Comparison of ENCODE assay signal across 10 mouse cellular contexts in the genomic region with DNA sequence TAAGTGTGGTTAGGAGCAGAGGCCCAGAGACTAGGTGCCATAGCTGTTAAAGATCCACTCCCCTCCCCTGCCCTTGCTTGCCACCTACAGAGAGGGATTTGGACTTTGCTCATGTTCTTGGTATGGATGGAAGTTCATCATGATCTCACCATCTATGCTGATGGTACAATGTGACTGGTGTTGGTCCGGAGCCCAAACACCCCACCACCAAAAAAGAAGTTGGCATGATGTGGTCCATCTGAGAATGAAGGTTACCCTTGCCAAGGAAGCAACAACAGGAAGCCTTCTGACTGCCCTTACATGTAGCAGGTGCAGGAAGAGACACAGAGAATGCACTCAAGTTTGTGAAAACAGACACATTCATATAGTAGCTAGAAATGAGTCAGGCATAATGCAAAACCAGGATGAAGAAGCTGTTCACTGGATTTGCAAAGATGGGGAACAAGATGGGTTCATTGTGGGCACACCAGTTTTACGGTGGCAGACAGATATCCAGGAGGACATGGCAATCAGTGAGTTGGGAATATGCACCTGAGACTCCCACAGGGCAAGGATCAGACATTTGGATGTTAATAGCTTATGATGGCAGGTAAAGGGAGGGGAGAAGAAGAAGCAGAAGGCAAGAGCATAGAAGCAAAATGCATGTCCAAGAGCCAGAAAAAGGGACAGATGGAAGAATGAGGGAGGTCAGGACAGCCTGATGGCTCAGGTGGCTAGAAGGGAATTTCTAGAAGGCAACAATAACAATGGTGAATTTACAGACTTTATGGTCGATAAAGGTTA.
"Had no signal": no experiment of that assay in that cellular context is flagged by ENCODE, and none has a peak within 500 bp of the region (broad histone marks: within the 10 kb centered on the region; RNA-seq: fewer than 3 reads in every experiment).

No protein-coding gene starts in this region.

- DNase-seq: kidney, postnatal 10 days; kidney, postnatal 36 days; liver, embryonic 13.5 days; lung, adult 2 months; lung, postnatal 14 days; lung, postnatal 4 days; midbrain, embryonic 14.5 days; thymus, adult 2 months; thymus, postnatal 14 days; thymus, postnatal 4 days had no signal
